In the genomic region with DNA sequence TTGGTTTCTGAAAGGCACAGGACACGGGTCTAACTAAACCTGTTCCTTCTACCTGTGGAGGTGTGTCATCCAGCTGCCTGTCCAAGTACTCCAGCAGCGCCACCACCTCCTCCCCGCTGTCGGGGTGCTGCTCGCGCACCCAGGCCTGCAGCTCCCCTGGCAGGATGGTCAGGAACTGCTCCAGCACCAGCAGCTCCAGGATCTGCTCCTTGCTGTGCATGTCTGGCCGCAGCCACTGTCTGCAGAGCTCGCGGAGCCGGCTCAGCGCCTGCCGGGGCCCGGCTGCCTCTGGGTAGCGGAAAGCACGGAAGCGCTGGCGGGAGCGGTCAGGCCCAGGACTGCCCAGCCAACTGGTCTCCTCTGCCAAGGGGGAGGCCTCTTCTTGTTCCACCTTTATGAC, we compare ENCODE assay signal across 9 mouse cellular contexts. TPM values are rescaled to one million over a fixed set of nuclear protein-coding genes. Genes with fewer than 3 reads are reported as not detected.
DNase-seq lines count a peak whose midpoint lies in the region; ATAC-seq and TF ChIP-seq lines count a peak whose summit lies in the region.
"Not testable (repeated sequence)": the region's sequence is repeated elsewhere in the genome, so short reads cannot be mapped to it uniquely, and the experiment has no call there.
"Had no signal": no experiment of that assay in that cellular context is flagged by ENCODE, and none has a peak within 500 bp of the region (broad histone marks: within the 10 kb centered on the region; RNA-seq: fewer than 3 reads in every experiment).

No protein-coding gene starts in this region.

- TF ChIP-seq CTCF in left cerebral cortex, adult 2 months (IDR thresholded peaks at IDR 0.05) = not testable (repeated sequence)

- ATAC-seq in frontal cortex, adult (ENCODE audit: low TSS enrichment) = peak; percentile 71
- ATAC-seq in megakaryocyte, adult 5-6 weeks (ENCODE audit: poor library complexity, severe bottlenecking) = peak; percentile 64; the same call in 1 of the 2 replicates

- peak; percentile 25 to 78 for DNase-seq in adrenal gland, adult (ENCODE audit: inconsistent age in 2 of 2, low spot score in 1 of 2)
- peak; percentile 23 for DNase-seq in cerebellum, adult 9-10 months
- DNase-seq in heart, postnatal 10 days = peak; percentile 36 to 37
- DNase-seq in kidney, adult 8-10 months = peak; percentile 10 to 17
- peak; percentile 21 to 28 for DNase-seq in left cerebral cortex, adult 2 months (ENCODE audit: extremely low spot score in 1 of 2, low spot score in 2 of 2)
- peak; percentile 12 for DNase-seq in right cerebral cortex, postnatal 14 days

- not testable (repeated sequence) for H3K27ac ChIP-seq in left cerebral cortex, adult 2 months

- intact Hi-C loops in heart, postnatal 10 days (cut with DNase I); left cerebral cortex, adult 2 months (cut with DNase I): not testable (repeated sequence)

- peak overlapping the region; percentile 33; the same call in 1 of the 2 replicates for H3K4me3 ChIP-seq in left cerebral cortex, adult 2 months

RNA-seq across cellular contexts. Expression of a gene that starts 6.5 kb away (rescaled TPM):
- total RNA-seq in heart, postnatal 10 days (2021) = 10 to 100 TPM; 38.9 to 39.0 TPM
- 10 to 100 TPM; 39.0 to 44.4 TPM for total RNA-seq in left cerebral cortex, adult 2 months (2021)
- total RNA-seq in megakaryocyte, adult 5-6 weeks (2015) = 33.5 and 36.6 TPM in 2 replicates
- total RNA-seq in megakaryocyte, adult 5-6 weeks (2017) = 26.8 and 29.7 TPM in 2 replicates

RNA-seq across cellular contexts. Expression of a gene that starts 33.4 kb away (rescaled TPM):
- total RNA-seq in heart, postnatal 10 days (2021) = 1 to 10 TPM; 6.3 to 7.1 TPM
- 1 to 10 TPM; 7.0 to 8.2 TPM for total RNA-seq in left cerebral cortex, adult 2 months (2021)
- 4.4 and 4.7 TPM in 2 replicates for total RNA-seq in megakaryocyte, adult 5-6 weeks (2015)
- total RNA-seq in megakaryocyte, adult 5-6 weeks (2017) = 5.6 and 8.3 TPM in 2 replicates

RNA-seq across cellular contexts. Expression of a gene that starts 44.8 kb away (rescaled TPM):
- total RNA-seq in heart, postnatal 10 days (2021) = under 1 TPM; 0.36 to 0.89 TPM
- 1 to 10 TPM; 1.3 to 1.7 TPM for total RNA-seq in left cerebral cortex, adult 2 months (2021)
- 0.30 TPM in 1 of 2 replicates, not detected in the other for total RNA-seq in megakaryocyte, adult 5-6 weeks (2015)
- total RNA-seq in megakaryocyte, adult 5-6 weeks (2017) = 0.33 TPM in 1 of 2 replicates, not detected in the other

RNA-seq across cellular contexts. Expression of a gene that starts 49.3 kb away (rescaled TPM):
- not detected for total RNA-seq in heart, postnatal 10 days (2021)
- not detected for total RNA-seq in left cerebral cortex, adult 2 months (2021)
- total RNA-seq in megakaryocyte, adult 5-6 weeks (2015) = not detected in 2 replicates
- not detected in 2 replicates for total RNA-seq in megakaryocyte, adult 5-6 weeks (2017)
- total RNA-seq: left cerebral cortex, adult 8-10 months had no signal

RNA-seq across cellular contexts. Expression of a gene that starts 57.5 kb away (rescaled TPM):
- total RNA-seq in heart, postnatal 10 days (2021) = 10 to 100 TPM; 20.6 to 22.4 TPM
- total RNA-seq in left cerebral cortex, adult 2 months (2021) = 10 to 100 TPM; 56.7 to 57.3 TPM
- 24.2 and 25.3 TPM in 2 replicates for total RNA-seq in megakaryocyte, adult 5-6 weeks (2015)
- 26.9 and 27.2 TPM in 2 replicates for total RNA-seq in megakaryocyte, adult 5-6 weeks (2017)
